Mouse (Mus musculus) MEL (cell line): ENCODE results near the gene Sumf1. TPM values are rescaled to one million over a fixed set of nuclear protein-coding genes. Genes with fewer than 3 reads are reported as not detected.

Source experiments
- DNase-seq: peaks from one replicate; pipeline ENCODE4 v3.0.0; 2011; ENCODE audit warnings: low read depth, low spot score
- H3K27ac ChIP-seq: 2 replicates; pipeline ENCODE4 v1.5.1; 2012; ENCODE audit warnings: low read depth, mild to moderate bottlenecking, control low read depth, low read length, moderate library complexity; ENCODE audit not compliant: control insufficient read depth
- H3K27me3 ChIP-seq, 2 experiments: fragments of 150-350 bp in 1 of 2; sonication (generic) in 1 of 2; 2 replicates each; pipeline ENCODE4 v1.6.1; 2012; ENCODE audit warnings: low read length in 2 of 2, mild to moderate bottlenecking in 2 of 2, improper control_type of control experiment in 1 of 2, moderate library complexity in 1 of 2; ENCODE audit not compliant: insufficient read depth in 2 of 2, control insufficient read depth in 1 of 2
- H3K36me3 ChIP-seq, 2 experiments: 2 replicates each; pipeline ENCODE4 v1.6.1; 2012 to 2014; ENCODE audit warnings: low read length in 2 of 2, improper control_type of control experiment in 1 of 2, inconsistent platforms in 1 of 2, mild to moderate bottlenecking in 1 of 2; ENCODE audit not compliant: insufficient read depth in 2 of 2, control insufficient read depth in 1 of 2
- H3K4me1 ChIP-seq, 2 experiments: fragments of 150-350 bp in 1 of 2; sonication (generic) in 1 of 2; 2 replicates each; pipeline ENCODE4 v1.6.1; 2012; ENCODE audit warnings: low read length in 2 of 2, improper control_type of control experiment in 1 of 2, mild to moderate bottlenecking in 1 of 2; ENCODE audit not compliant: insufficient read depth in 2 of 2, control insufficient read depth in 1 of 2
- H3K4me3 ChIP-seq, 2 experiments: fragments of 150-350 bp in 1 of 2; sonication (generic) in 1 of 2; 2 replicates each; pipeline ENCODE4 v1.5.1; 2012; ENCODE audit warnings: low read depth in 2 of 2, low read length in 2 of 2, mild to moderate bottlenecking in 2 of 2, moderate library complexity in 2 of 2, control low read depth in 1 of 2, improper control_type of control experiment in 1 of 2; ENCODE audit not compliant: control insufficient read depth in 1 of 2, insufficient read depth in 1 of 2
- H3K79me2 ChIP-seq: 2 replicates; pipeline ENCODE4 v1.6.1; 2012; ENCODE audit warnings: mild to moderate bottlenecking, low read length, moderate library complexity; ENCODE audit not compliant: control insufficient read depth, poor library complexity, insufficient read depth
- H3K9ac ChIP-seq: 2 replicates; pipeline ENCODE4 v1.6.1; 2012; ENCODE audit warnings: low read depth, mild to moderate bottlenecking, control low read depth, low read length, moderate library complexity; ENCODE audit not compliant: control insufficient read depth, poor library complexity, severe bottlenecking
- H3K9me3 ChIP-seq: fragments of 150-350 bp; sonication (generic); replicated peaks from 2 replicates; pipeline ENCODE4 v1.6.1; 2012; ENCODE audit warnings: mild to moderate bottlenecking, low read length, improper control_type of control experiment, moderate library complexity; ENCODE audit not compliant: insufficient read depth
- BHLHE40 ChIP-seq: IDR thresholded peaks from 2 replicates; pipeline ENCODE4 v1.6.1; 2012; ENCODE audit warnings: low read depth, mild to moderate bottlenecking, inconsistent platforms, low read length, improper control_type of control experiment, borderline replicate concordance
- CHD1 ChIP-seq: IDR thresholded peaks from 2 replicates; pipeline ENCODE4 v1.6.1; 2012; ENCODE audit warnings: low read depth, mild to moderate bottlenecking, inconsistent platforms, low read length, improper control_type of control experiment
- CHD2 ChIP-seq: IDR thresholded peaks from 2 replicates; pipeline ENCODE4 v1.6.1; 2011; ENCODE audit warnings: low read length, improper control_type of control experiment
- CTCF ChIP-seq, 3 experiments: IDR thresholded peaks in 2 of 3; conservative IDR thresholded peaks in 1 of 3; 2 replicates each; pipeline ENCODE4 v1.5.1; 2011 to 2012; ENCODE audit warnings: low read length in 3 of 3, low read depth in 2 of 3, mild to moderate bottlenecking in 2 of 3, improper control_type of control experiment in 1 of 3, inconsistent platforms in 1 of 3, mixed read lengths in 1 of 3, moderate library complexity in 1 of 3; ENCODE audit not compliant: control insufficient read depth in 1 of 3, insufficient read depth in 1 of 3, poor library complexity in 1 of 3, severe bottlenecking in 1 of 3
- ELF1 ChIP-seq: IDR thresholded peaks from 2 replicates; pipeline ENCODE4 v1.6.1; 2014; ENCODE audit warnings: low read depth, mild to moderate bottlenecking, inconsistent platforms, low read length, improper control_type of control experiment, moderate library complexity
- ETS1 ChIP-seq: IDR thresholded peaks from 2 replicates; pipeline ENCODE4 v1.6.1; 2012; ENCODE audit warnings: low read depth, mild to moderate bottlenecking, inconsistent platforms, low read length, improper control_type of control experiment, moderate library complexity
- GABPA ChIP-seq: IDR thresholded peaks from 2 replicates; pipeline ENCODE4 v1.6.1; 2012; ENCODE audit warnings: low read depth, mild to moderate bottlenecking, inconsistent platforms, low read length, improper control_type of control experiment, moderate library complexity
- GATA1 ChIP-seq: IDR thresholded peaks from 2 replicates; pipeline ENCODE4 v1.6.1; 2011; ENCODE audit warnings: low read depth, low read length, improper control_type of control experiment
- KAT2A ChIP-seq: conservative IDR thresholded peaks from 2 replicates; pipeline ENCODE4 v1.6.1; 2012; ENCODE audit warnings: low read depth, low read length, improper control_type of control experiment, inconsistent platforms
- MAX ChIP-seq: IDR thresholded peaks from 2 replicates; pipeline ENCODE4 v1.6.1; 2011; ENCODE audit warnings: low read length, improper control_type of control experiment
- MEF2A ChIP-seq: IDR thresholded peaks from 2 replicates; pipeline ENCODE4 v1.6.1; 2014; ENCODE audit warnings: low read depth, mild to moderate bottlenecking, inconsistent platforms, low read length, improper control_type of control experiment; ENCODE audit not compliant: poor library complexity, insufficient replicate concordance, severe bottlenecking; ENCODE audit errors: extremely low read depth
- MYB ChIP-seq: IDR thresholded peaks from 2 replicates; pipeline ENCODE4 v1.6.1; 2011; ENCODE audit warnings: mild to moderate bottlenecking, low read depth, low read length, improper control_type of control experiment
- MYC ChIP-seq: IDR thresholded peaks from 2 replicates; pipeline ENCODE4 v1.6.1; 2011; ENCODE audit warnings: low read depth, mild to moderate bottlenecking, low read length, improper control_type of control experiment, moderate library complexity
- NELFE ChIP-seq: IDR thresholded peaks from 2 replicates; pipeline ENCODE4 v1.6.1; 2011; ENCODE audit warnings: low read depth, low read length, improper control_type of control experiment
- POLR2AphosphoS2 ChIP-seq: IDR thresholded peaks from 2 replicates; pipeline ENCODE4 v1.6.1; 2011; ENCODE audit warnings: low read length, improper control_type of control experiment
- POLR2AphosphoS5 ChIP-seq: IDR thresholded peaks from 2 replicates; pipeline ENCODE4 v1.6.1; 2012; ENCODE audit warnings: low read depth, borderline replicate concordance, mild to moderate bottlenecking, inconsistent platforms, low read length, moderate library complexity, mixed read lengths
- RAD21 ChIP-seq: IDR thresholded peaks from 2 replicates; pipeline ENCODE4 v1.6.1; 2011; ENCODE audit warnings: mild to moderate bottlenecking, low read depth, low read length, improper control_type of control experiment
- SIN3A ChIP-seq: IDR thresholded peaks from 2 replicates; pipeline ENCODE4 v1.6.1; 2012; ENCODE audit warnings: low read length, improper control_type of control experiment, inconsistent platforms
- TAL1 ChIP-seq: IDR thresholded peaks from 2 replicates; pipeline ENCODE4 v1.6.1; 2012; ENCODE audit warnings: mild to moderate bottlenecking, inconsistent platforms, low read length, moderate library complexity, mixed read lengths
- TBP ChIP-seq: IDR thresholded peaks from 2 replicates; pipeline ENCODE4 v1.8.0; 2011; ENCODE audit warnings: low read depth, low read length, improper control_type of control experiment
- USF1 ChIP-seq: IDR thresholded peaks from 2 replicates; pipeline ENCODE4 v1.6.1; 2014; ENCODE audit warnings: low read depth, mild to moderate bottlenecking, inconsistent platforms, low read length, improper control_type of control experiment, moderate library complexity
- ZC3H11A ChIP-seq: IDR thresholded peaks from 2 replicates; pipeline ENCODE4 v1.6.1; 2012; ENCODE audit warnings: low read depth, mild to moderate bottlenecking, inconsistent platforms, low read length, improper control_type of control experiment
- polyA plus RNA-seq, 2 experiments: library from polyadenylated mRNA; stranded (reverse) in 1 of 2; unstranded in 1 of 2; fragments of >175 nt in 1 of 2; fragments of >200 nt in 1 of 2; gene quantifications; 2 replicates each; pipeline versions ENCODE4 v1.2.1 to v1.2.4; 2012; ENCODE audit warnings: low replicate concordance in 2 of 2, low read depth in 1 of 2; ENCODE audit not compliant: insufficient read length in 2 of 2, insufficient read depth in 1 of 2, missing spikeins in 1 of 2
- total RNA-seq: library from RNA; depleted of rRNA; stranded (reverse); fragments of 300-350 nt; gene quantifications from 2 replicates; pipeline ENCODE4 v1.2.3, GENCODE M21; 2012

The Sumf1 gene
- total and polyA plus RNA-seq, 3 experiments = 9.4 to 11.2 TPM; not detected in 1

DNA sequence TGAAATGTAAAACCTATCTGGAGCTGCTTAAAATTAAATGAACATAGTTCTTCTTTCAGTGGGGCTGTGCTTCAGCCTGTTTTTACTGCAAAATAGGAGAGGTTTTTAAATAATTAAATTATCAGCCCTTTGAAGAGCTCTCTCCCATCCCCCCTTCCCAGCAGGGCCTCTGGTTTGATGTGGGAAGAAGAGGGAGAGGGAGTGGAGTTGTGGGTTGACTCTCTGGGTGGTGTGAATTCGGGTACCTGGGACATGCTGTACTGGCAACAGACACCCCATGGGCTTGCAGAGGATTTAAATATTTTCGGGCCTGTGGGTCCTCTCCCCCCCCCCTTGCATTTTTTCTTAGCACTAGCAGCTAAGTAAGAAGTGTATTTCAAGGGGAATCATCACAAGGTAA, 43.2 kb upstream of the Sumf1 start:
- no peaks in the 10 kb centered on the region for H3K9me3 ChIP-seq
- no peaks in the 10 kb centered on the region; a peak in 1 of 4 replicates for H3K36me3 ChIP-seq
- no peaks in the 10 kb centered on the region for H3K27me3 ChIP-seq
- TF ChIP-seq CHD1 = no peak
- TF ChIP-seq USF1 = no peak
- TF ChIP-seq TAL1 = no peak
- no peak for TF ChIP-seq NELFE
- no peak for TF ChIP-seq POLR2AphosphoS5
- TF ChIP-seq SIN3A = no peak
- TF ChIP-seq MAX = no peak
- no peak for TF ChIP-seq MYB
- no peak for TF ChIP-seq ELF1
- TF ChIP-seq GABPA = no peak
- TF ChIP-seq CTCF (IDR thresholded peaks at IDR 0.05 in 2 of 3, conservative IDR thresholded peaks at IDR 0.05 in 1 of 3; ENCODE audit: control insufficient read depth in 1 of 3, insufficient read depth in 1 of 3, low read depth in 2 of 3, low read length in 3 of 3, poor library complexity in 1 of 3, severe bottlenecking in 1 of 3) = no peak
- H3K4me1 ChIP-seq = no peaks in the 10 kb centered on the region
- no peak for DNase-seq
- H3K9ac ChIP-seq = no peak overlapping the region
- H3K79me2 ChIP-seq = no peaks in the 10 kb centered on the region
- no peak overlapping the region for H3K27ac ChIP-seq
- H3K4me3 ChIP-seq = no peak overlapping the region

DNA sequence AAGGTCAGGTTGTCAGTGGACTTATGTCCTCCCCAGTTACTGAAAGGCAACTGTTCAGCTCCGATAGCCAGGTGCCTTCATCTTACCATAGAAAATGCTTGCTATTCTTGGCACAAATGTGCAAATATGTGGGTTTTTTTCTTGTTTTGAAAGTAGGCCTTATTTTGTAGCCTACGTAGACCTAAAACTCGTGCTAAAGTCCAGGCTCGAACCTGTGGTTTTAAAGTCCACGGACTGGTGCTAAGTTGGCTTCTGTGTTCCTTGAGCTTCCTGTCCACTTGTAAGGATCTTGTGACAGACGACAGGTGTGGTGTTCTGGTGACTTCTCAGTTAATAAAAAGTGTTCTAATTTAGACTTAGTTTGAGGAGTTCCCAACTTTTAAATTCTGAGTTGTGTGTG, 42.7 kb upstream of the Sumf1 start:
- no peaks in the 10 kb centered on the region for H3K4me1 ChIP-seq
- no peak overlapping the region for H3K9ac ChIP-seq
- no peaks in the 10 kb centered on the region for H3K27me3 ChIP-seq
- H3K27ac ChIP-seq = no peak overlapping the region
- H3K9me3 ChIP-seq = no peaks in the 10 kb centered on the region
- TF ChIP-seq CHD2 (no peak), MYC (no peak), ZC3H11A (no peak), KAT2A (no peak), GATA1 (no peak), MEF2A (no peak), BHLHE40 (no peak), SIN3A (no peak), RAD21 (no peak), TBP (no peak), ETS1 (no peak), POLR2AphosphoS2 (no peak), NELFE (no peak)
- no peak overlapping the region for H3K4me3 ChIP-seq
- H3K36me3 ChIP-seq = no peaks in the 10 kb centered on the region; a peak in 1 of 4 replicates
- H3K79me2 ChIP-seq = no peaks in the 10 kb centered on the region
- DNase-seq = no peak
